Mouse (Mus musculus): ENCODE measurements at regions not wholly inside any gene's neighbourhood (a gene's known extent, or its start where the extent isn't known, plus 50 kb on each side); places are given as distances from the start of the nearest gene placed in this dataset.

DNA sequence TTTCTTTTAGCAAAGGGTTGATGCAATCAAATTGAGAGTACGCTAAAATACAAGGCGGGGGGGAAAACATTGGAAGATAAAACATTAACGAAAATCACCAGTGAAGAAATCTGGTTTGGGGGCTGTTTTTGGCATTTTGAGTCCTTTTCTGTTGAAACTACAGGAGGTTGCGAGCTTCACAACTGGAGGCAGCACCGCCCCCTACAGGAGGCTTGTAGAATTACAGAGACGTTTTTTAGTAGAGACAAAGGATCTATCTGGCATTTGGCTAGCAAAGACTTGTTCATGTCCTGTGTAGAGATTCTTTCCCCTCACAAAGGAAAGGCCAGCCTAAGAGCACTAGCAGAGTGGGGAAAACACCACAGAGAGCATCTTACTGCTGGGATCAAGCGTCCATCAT, 152.1 kb downstream of the Gm12728 start:
- TF ChIP-seq CTCF (IDR thresholded peaks at IDR 0.05; ENCODE audit: borderline replicate concordance, extremely low read depth, insufficient read depth, insufficient read length) (peak; percentile 70; the same call in 1 of the 2 replicates), POLR2A (IDR thresholded peaks at IDR 0.05; ENCODE audit: borderline replicate concordance, extremely low read depth, insufficient read depth, insufficient read length, poor library complexity, severe bottlenecking) (no peak)
- peak; percentile 84 for DNase-seq (ENCODE audit: low read depth)

DNA sequence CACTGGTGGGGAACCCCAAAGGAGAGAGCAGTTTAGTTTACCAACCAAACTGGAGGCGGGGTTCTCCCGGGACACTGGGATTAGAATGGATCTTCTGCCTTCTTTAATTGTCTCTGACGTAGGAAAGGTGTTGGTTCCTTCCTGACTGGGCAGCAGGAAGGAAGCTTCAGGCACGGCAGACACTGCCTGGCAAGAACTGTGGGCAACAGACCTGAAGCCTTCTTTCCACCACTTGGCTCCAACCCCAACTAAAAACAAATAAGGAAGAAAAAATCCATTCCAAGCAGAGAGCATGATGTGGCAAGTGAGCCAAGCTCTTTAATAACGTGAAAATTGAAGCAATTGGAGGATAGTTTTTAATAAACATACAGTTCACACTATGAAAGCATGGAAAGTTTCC, 155.3 kb downstream of the Gm12728 start:
- TF ChIP-seq POLR2A (IDR thresholded peaks at IDR 0.05; ENCODE audit: borderline replicate concordance, extremely low read depth, insufficient read depth, insufficient read length, poor library complexity, severe bottlenecking) (no peak), CTCF (IDR thresholded peaks at IDR 0.05; ENCODE audit: borderline replicate concordance, extremely low read depth, insufficient read depth, insufficient read length) (no peak)

DNA sequence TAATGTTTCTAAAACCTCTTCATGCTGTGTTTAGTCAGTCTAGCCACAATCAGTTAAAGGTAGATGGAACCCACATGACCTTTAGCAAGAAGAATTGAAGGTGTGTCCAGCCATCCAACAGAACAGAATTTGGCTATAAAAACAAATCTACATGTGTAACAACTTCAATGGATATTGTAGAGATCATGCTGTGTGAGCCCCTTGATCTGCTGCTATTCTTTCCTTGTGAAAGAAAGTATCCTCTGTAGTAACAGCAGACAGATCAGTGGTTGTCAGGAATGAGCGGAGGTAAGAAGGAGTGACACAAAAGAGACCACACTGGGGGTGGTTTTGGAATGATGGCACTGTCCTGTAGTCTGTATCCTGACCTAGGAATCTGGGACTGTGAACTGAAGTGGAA, 156.3 kb downstream of the Gm12728 start:
- DNase-seq (ENCODE audit: low read depth) = no peak
- TF ChIP-seq CTCF (IDR thresholded peaks at IDR 0.05; ENCODE audit: borderline replicate concordance, extremely low read depth, insufficient read depth, insufficient read length) = no peak
- no peak for TF ChIP-seq POLR2A (IDR thresholded peaks at IDR 0.05; ENCODE audit: borderline replicate concordance, extremely low read depth, insufficient read depth, insufficient read length, poor library complexity, severe bottlenecking)

More for the DNA sequence above, 155.3 kb downstream of the Gm12728 start:
- no peak for DNase-seq (ENCODE audit: low read depth)

DNA sequence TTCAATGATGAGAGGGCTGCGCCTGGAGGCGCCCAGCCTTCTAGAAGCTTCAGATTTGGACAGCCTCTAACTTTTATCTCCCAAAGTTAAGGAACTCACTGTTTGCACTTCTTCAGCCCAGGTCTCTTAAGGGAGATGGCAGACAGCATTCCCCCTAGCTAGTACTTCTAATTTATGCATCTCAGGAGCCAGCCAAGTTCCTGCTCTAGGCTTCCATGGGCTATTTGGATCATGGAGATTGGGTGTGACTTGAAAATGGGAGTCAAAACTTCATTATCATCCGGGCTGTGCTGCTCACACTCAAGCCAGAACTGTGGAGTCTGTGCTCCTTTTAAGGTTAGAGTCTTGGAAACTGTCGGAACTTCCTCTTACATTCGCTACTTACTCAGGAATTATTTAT, 158.7 kb downstream of the Gm12728 start:
- TF ChIP-seq POLR2A (IDR thresholded peaks at IDR 0.05; ENCODE audit: borderline replicate concordance, extremely low read depth, insufficient read depth, insufficient read length, poor library complexity, severe bottlenecking) (no peak), CTCF (IDR thresholded peaks at IDR 0.05; ENCODE audit: borderline replicate concordance, extremely low read depth, insufficient read depth, insufficient read length) (no peak)
- no peak for DNase-seq (ENCODE audit: low read depth)

DNA sequence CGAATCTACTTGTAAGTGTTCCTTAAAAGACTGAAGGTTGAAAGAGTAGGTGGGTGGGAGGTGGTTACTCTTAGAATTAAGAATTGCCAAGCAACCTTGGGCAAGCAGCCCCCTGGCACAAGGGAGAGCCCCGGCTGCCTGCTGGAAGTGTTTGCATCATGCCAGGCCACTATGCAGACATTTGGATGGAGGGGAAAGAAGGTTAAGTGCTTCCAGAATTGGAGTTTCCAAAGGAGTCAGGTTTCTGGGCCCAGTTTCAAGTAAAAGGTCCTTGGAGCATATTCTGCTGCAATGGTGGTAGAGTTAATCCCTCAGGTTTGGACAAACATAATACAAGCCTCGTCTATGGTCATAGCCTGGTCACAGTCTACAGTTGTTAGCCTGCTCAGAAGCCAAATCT, 162.7 kb downstream of the Gm12728 start:
- no peak for DNase-seq (ENCODE audit: low read depth)
- no peak for TF ChIP-seq POLR2A (IDR thresholded peaks at IDR 0.05; ENCODE audit: borderline replicate concordance, extremely low read depth, insufficient read depth, insufficient read length, poor library complexity, severe bottlenecking)
- TF ChIP-seq CTCF (IDR thresholded peaks at IDR 0.05; ENCODE audit: borderline replicate concordance, extremely low read depth, insufficient read depth, insufficient read length) = no peak

DNA sequence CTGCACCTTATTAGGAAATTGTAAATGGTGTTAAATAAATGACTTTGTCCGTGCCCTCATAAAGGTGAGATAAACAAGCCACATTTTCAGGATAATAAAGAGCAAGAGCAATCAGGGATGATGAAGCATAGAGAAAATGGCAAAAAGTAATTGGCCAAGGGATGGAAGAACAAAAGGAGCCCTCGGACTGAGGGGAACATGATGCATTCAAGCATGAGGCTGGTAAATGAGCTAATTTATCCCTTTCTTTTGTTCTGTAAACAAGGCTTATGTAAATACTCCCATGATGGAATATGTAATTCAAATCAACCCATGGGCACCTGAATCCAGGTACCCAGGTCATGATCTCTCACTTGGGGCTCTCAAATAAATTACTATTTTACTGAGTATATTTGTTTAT, 166.8 kb downstream of the Gm12728 start:
- no peak for DNase-seq (ENCODE audit: low read depth)

DNA sequence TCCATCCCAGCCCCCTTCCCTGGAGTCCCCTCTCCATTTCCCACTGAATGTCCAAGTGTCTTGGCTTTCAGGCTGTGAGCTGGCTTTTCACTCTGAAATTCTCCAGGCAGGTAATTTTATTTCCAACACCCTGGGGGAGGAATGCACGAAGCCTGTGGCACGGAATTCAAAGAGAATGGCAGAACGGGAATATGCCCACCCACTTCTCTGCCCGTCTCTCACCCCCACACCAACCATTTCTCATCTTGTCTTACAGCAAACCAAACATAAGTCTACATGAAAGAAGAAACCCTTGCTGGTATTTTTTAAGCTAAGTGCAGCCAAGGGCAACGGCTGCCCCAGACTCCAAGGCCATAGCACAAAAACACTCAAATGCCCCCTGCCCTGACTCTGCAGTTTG, 168.7 kb downstream of the Gm12728 start:
- no peak for DNase-seq (ENCODE audit: low read depth)
- no peak for TF ChIP-seq CTCF (IDR thresholded peaks at IDR 0.05; ENCODE audit: borderline replicate concordance, extremely low read depth, insufficient read depth, insufficient read length)

More for the DNA sequence above, 166.8 kb downstream of the Gm12728 start:
- TF ChIP-seq POLR2A (IDR thresholded peaks at IDR 0.05; ENCODE audit: borderline replicate concordance, extremely low read depth, insufficient read depth, insufficient read length, poor library complexity, severe bottlenecking) = no peak
- no peak for TF ChIP-seq CTCF (IDR thresholded peaks at IDR 0.05; ENCODE audit: borderline replicate concordance, extremely low read depth, insufficient read depth, insufficient read length)

DNA sequence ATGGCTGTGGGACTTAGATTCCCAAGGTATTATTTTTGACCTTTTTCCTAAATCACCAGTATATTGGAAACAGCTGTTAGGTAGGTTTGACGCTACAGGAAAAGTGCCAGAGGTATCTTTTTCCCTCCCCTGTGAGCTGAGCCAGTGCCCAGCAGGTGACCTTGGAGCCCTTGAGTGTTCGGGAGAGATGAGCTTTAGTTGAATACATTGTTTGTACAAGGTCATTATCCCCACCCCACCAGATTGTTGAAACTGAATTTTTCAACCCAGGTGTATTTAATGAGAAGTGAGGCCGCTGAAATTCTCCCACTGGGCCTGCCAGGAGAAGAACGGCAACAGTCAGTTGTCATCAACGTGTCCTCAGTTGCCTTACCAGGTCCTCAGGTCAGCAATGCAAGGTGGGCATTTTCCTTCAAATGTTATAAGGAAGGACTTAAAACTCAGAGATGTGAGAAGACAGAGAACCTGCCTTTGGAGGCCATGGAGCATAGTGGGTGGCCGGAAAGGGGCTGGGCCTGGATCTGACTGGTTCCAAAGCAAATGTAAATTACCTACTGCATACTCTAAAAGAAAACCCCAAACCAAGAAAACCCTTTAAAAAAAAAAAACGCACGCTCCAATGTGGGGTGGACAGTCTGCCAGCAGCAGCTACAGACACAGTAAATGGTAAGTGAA, 172.2 kb downstream of the Gm12728 start:
- TF ChIP-seq CTCF (IDR thresholded peaks at IDR 0.05; ENCODE audit: borderline replicate concordance, extremely low read depth, insufficient read depth, insufficient read length) = no peak
- no peak for TF ChIP-seq POLR2A (IDR thresholded peaks at IDR 0.05; ENCODE audit: borderline replicate concordance, extremely low read depth, insufficient read depth, insufficient read length, poor library complexity, severe bottlenecking)
- DNase-seq (ENCODE audit: low read depth) = no peak

DNA sequence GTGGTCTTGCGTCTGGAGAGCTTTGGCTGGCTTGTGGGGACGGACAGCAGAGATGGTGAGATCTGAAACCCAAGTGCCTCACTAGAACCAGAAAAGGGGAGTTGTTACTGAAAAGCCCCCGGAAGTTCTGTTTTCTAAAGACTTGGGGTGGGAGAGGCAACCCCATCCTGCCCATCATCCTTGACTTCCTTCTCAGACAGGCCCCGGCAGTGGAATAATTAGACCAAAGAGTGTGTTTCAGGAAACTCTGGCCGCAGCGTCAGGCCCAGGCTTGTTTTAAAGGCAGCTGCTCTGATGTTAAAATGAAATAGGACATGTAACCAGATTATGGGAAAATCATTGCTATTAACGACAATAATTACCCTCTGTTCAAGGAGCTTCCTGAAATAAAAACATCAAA, 172.9 kb downstream of the Gm12728 start:
- no peak for DNase-seq (ENCODE audit: low read depth)
- TF ChIP-seq POLR2A (IDR thresholded peaks at IDR 0.05; ENCODE audit: borderline replicate concordance, extremely low read depth, insufficient read depth, insufficient read length, poor library complexity, severe bottlenecking) (no peak), CTCF (IDR thresholded peaks at IDR 0.05; ENCODE audit: borderline replicate concordance, extremely low read depth, insufficient read depth, insufficient read length) (no peak)

DNA sequence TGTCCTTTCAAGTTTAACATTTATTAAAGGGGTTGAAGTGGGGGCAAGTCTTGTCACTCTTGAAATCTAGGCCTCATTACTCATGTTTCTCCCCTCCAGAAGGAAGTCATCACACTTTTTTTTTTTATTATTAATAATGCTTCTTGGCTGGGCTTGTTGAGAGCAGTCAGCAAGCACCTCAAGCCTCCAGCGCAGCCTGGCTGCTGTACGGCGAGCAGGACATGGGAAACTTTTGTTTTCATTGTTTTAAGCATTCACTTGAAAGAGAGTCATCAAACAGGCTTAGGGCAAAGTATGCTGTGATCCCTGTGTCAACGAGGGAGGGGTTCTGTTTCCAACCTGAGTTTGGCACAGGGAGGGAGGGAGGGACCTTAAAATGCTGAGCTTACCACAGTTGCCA, 178.7 kb downstream of the Gm12728 start:
- DNase-seq (ENCODE audit: low read depth) = no peak
- no peak for TF ChIP-seq POLR2A (IDR thresholded peaks at IDR 0.05; ENCODE audit: borderline replicate concordance, extremely low read depth, insufficient read depth, insufficient read length, poor library complexity, severe bottlenecking)
- no peak for TF ChIP-seq CTCF (IDR thresholded peaks at IDR 0.05; ENCODE audit: borderline replicate concordance, extremely low read depth, insufficient read depth, insufficient read length)

DNA sequence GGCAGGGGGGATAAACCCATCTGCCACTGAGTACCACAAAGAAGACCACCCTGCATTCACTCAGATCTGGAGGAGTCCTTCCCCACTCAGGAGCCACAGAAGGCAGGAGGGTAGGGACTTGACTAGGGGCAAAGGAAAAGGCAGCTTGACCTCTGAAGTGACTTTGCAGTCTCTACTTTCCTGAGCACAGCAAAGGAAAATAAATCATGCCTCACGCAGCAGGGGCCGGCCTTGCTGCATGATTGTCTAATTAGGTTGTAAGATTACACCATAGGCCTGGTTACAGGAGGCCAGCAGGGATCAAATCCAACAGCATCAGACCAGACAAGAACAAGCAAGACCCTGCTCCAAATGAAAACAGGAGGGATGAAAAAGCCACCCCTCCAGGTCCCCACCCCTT, 180.0 kb downstream of the Gm12728 start:
- TF ChIP-seq CTCF (IDR thresholded peaks at IDR 0.05; ENCODE audit: borderline replicate concordance, extremely low read depth, insufficient read depth, insufficient read length) (no peak), POLR2A (IDR thresholded peaks at IDR 0.05; ENCODE audit: borderline replicate concordance, extremely low read depth, insufficient read depth, insufficient read length, poor library complexity, severe bottlenecking) (no peak)
- peak; percentile 19 for DNase-seq (ENCODE audit: low read depth)

DNA sequence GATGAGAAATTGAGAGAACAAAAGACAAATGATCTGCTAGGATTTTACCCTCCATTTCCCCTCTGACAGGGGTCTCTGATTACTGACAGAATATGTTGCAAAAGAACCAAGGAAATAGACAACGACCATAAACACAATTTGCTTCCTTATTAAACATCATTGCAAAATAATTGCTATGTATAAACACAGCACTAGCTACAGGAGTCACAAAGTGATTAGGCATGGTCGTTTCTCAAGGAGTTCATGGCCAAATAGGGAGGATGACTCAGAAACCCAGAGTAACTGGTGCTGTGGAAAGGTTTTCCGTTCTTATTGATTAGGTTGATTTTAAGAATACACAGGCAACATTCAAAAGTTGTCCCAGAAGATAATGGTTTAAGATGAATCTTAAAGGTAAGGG, 180.4 kb downstream of the Gm12728 start:
- TF ChIP-seq CTCF (IDR thresholded peaks at IDR 0.05; ENCODE audit: borderline replicate concordance, extremely low read depth, insufficient read depth, insufficient read length) (no peak), POLR2A (IDR thresholded peaks at IDR 0.05; ENCODE audit: borderline replicate concordance, extremely low read depth, insufficient read depth, insufficient read length, poor library complexity, severe bottlenecking) (no peak)
- DNase-seq (ENCODE audit: low read depth) = no peak
